Mouse (Mus musculus) heart, postnatal 0 days (tissue): ENCODE measurements around the gene Rplp0. TPM values are rescaled to one million over a fixed set of nuclear protein-coding genes. Genes with fewer than 3 reads are reported as not detected.
A peak's percentile ranks its signal among the peaks of the same experiment; 100 is the strongest.

Source experiments
- ATAC-seq: fragments of 200-750 bp; cut with Nextera tagmentation; 2 replicates; pipeline ENCODE4 v1.8.0; 2017; ENCODE audit warnings: low read depth, moderate number of reproducible peaks, moderate library complexity; ENCODE audit not compliant: insufficient read depth
- DNase-seq: peaks from one replicate; pipeline ENCODE4 v3.0.0-alpha.2; 2016; ENCODE audit warnings: low spot score
- H3K27ac ChIP-seq: fragments of 300-500 bp; sonication (generic); 2 replicates; pipeline ENCODE4 v1.5.1; 2014; ENCODE audit warnings: low read depth, mild to moderate bottlenecking
- H3K27me3 ChIP-seq: fragments of 300-500 bp; sonication (generic); 2 replicates; pipeline ENCODE4 v1.6.1; 2014; ENCODE audit warnings: low read length, mixed read lengths; ENCODE audit not compliant: control insufficient read depth, insufficient read depth
- H3K36me3 ChIP-seq: fragments of 300-500 bp; sonication (generic); replicated peaks from 2 replicates; pipeline ENCODE4 v1.6.1; 2014; ENCODE audit warnings: low read length, mixed read lengths; ENCODE audit not compliant: control insufficient read depth, insufficient read depth
- H3K4me1 ChIP-seq: fragments of 300-500 bp; sonication (generic); 2 replicates; pipeline ENCODE4 v1.6.1; 2014; ENCODE audit warnings: antibody characterized with exemption; ENCODE audit not compliant: control insufficient read depth, insufficient read depth
- H3K4me2 ChIP-seq: fragments of 300-500 bp; sonication (generic); 2 replicates; pipeline ENCODE4 v1.6.1; 2014; ENCODE audit warnings: low read depth, mild to moderate bottlenecking, low read length, moderate library complexity
- H3K4me3 ChIP-seq: fragments of 300-500 bp; sonication (generic); 2 replicates; pipeline ENCODE4 v1.5.1; 2014; ENCODE audit warnings: low read depth, low read length
- H3K9ac ChIP-seq: fragments of 300-500 bp; sonication (generic); replicated peaks from 2 replicates; pipeline ENCODE4 v1.6.1; 2014; ENCODE audit warnings: low read depth, low read length, mixed read lengths
- H3K9me3 ChIP-seq: fragments of 300-500 bp; sonication (generic); replicated peaks from 2 replicates; pipeline ENCODE4 v1.6.1; 2016; ENCODE audit warnings: low read length; ENCODE audit not compliant: control insufficient read depth
- CTCF ChIP-seq: IDR thresholded peaks from 2 replicates; pipeline ENCODE4 v1.5.1; 2016; ENCODE audit warnings: antibody characterized with exemption, control low read depth, low read depth
- EP300 ChIP-seq: IDR thresholded peaks from 2 replicates; pipeline ENCODE4 v1.6.1; 2016; ENCODE audit warnings: antibody characterized with exemption, low read depth
- WGBS: fragments of 180-500 bp; shearing (Covaris S2); extraction: QIAGEN DNeasy Blood & Tissue Kit; methylation state at CpG from one replicate; pipeline ENCODE4 v1.1.7; 2014; 5-methylcytosine and 5-hydroxymethylcytosine counted together
- polyA plus RNA-seq: library from polyadenylated mRNA; unstranded; fragments of >200 nt; fragmentation: Nextera tagmentation; extraction: Ambion mirVana; gene quantifications from 2 replicates; pipeline ENCODE4 v1.2.1, GENCODE M21; 2015
- total RNA-seq: library from RNA; depleted of rRNA; stranded (reverse); fragments of >200 nt; gene quantifications from 2 replicates; pipeline ENCODE4 v1.2.3, GENCODE M21; 2014; ENCODE audit warnings: low replicate concordance

The Rplp0 gene
- total and polyA plus RNA-seq, 2 experiments from 2014 or later = 877 to 2,522 TPM

GRCm38 (mm10) chr5:115524471-115524870, 34.8 kb upstream of the Rplp0 start:
- DNase-seq = no peak

GRCm38 (mm10) chr5:115525416-115525815, 33.9 kb upstream of the Rplp0 start:
- Histone ChIP-seq H3K9me3 (no peaks in the 10 kb centered on the region), H3K36me3 (no peaks in the 10 kb centered on the region), H3K9ac (no peak overlapping the region; the same call in 1 of the 2 replicates), H3K4me2 (no peak overlapping the region), H3K27ac (peak overlapping the region; percentile 12; the same call in 1 of the 2 replicates), H3K4me3 (no peak overlapping the region), H3K27me3 (no peaks in the 10 kb centered on the region), H3K4me1 (peaks cover 64% of the 10 kb centered on the region)
- no peak for DNase-seq
- TF ChIP-seq CTCF = no peak
- no peak for TF ChIP-seq EP300
- no peak for ATAC-seq
- 81% methylated on average over 4 of the region's 4 CpGs for WGBS

More at GRCm38 (mm10) chr5:115524471-115524870, 34.8 kb upstream of the Rplp0 start:
- H3K4me1 ChIP-seq = peaks cover 57% of the 10 kb centered on the region
- TF ChIP-seq CTCF (no peak), EP300 (no peak)
- ATAC-seq = no peak
- H3K4me2 ChIP-seq = peak overlapping the region; percentile 38
- H3K27me3 ChIP-seq = no peaks in the 10 kb centered on the region
- H3K36me3 ChIP-seq = no peaks in the 10 kb centered on the region
- H3K9me3 ChIP-seq = no peaks in the 10 kb centered on the region
- 54% methylated on average over 12 of the region's 12 CpGs for WGBS
- H3K4me3 ChIP-seq = no peak overlapping the region
- H3K9ac ChIP-seq = no peak overlapping the region
- H3K27ac ChIP-seq = peak overlapping the region; percentile 82

DNA sequence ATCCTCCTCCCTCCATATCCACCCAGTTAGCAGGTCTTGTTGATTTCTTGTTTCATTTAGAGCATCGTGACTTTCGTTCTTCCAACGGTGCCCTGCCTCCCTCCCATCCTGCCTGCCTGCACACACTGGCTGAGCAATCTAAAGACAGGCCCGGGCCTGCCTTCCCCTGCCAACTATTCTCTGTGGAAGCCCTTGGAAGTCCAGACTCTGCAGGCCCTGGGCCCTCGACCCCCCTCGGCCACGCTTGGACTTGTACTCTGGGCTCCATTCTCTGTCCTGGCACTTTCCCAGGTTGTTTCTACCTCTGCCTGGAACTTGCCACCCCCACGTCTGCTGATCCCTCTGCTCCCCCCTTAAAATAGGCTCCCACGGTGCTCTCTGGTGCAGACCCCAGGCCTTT, 33.3 kb upstream of the Rplp0 start:
- Histone ChIP-seq H3K27ac (peak overlapping the region; percentile 12; the same call in 1 of the 2 replicates), H3K4me2 (no peak overlapping the region), H3K9ac (no peak overlapping the region; the same call in 1 of the 2 replicates), H3K27me3 (no peaks in the 10 kb centered on the region), H3K9me3 (no peaks in the 10 kb centered on the region), H3K36me3 (no peaks in the 10 kb centered on the region), H3K4me3 (no peak overlapping the region), H3K4me1 (peaks cover 64% of the 10 kb centered on the region)
- no peak for ATAC-seq
- TF ChIP-seq CTCF (no peak), EP300 (no peak)
- 74% methylated on average over 9 of the region's 9 CpGs for WGBS
- no peak for DNase-seq

- Histone ChIP-seq H3K9me3 (no peaks in the 10 kb centered on the region), H3K9ac (no peak overlapping the region), H3K36me3 (no peaks in the 10 kb centered on the region), H3K4me2 (no peak overlapping the region), H3K27ac (no peak overlapping the region), H3K4me1 (peaks cover 70% of the 10 kb centered on the region), H3K4me3 (no peak overlapping the region), H3K27me3 (no peaks in the 10 kb centered on the region)
- ATAC-seq (no peak), DNase-seq (no peak)
- TF ChIP-seq EP300 (no peak), CTCF (no peak)
- 86% methylated on average over 17 of the region's 17 CpGs for WGBS
These were observed 32.6 kb upstream of the Rplp0 start for GRCm38 (mm10) chr5:115526456-115527202.

- Histone ChIP-seq H3K4me3 (no peak overlapping the region), H3K36me3 (no peaks in the 10 kb centered on the region), H3K4me2 (no peak overlapping the region), H3K27ac (no peak overlapping the region), H3K4me1 (peaks cover 72% of the 10 kb centered on the region), H3K9me3 (no peaks in the 10 kb centered on the region), H3K27me3 (no peaks in the 10 kb centered on the region), H3K9ac (no peak overlapping the region)
- DNase-seq = no peak
- TF ChIP-seq CTCF (no peak), EP300 (no peak)
- no peak for ATAC-seq
- WGBS = 71% methylated on average over 5 of the region's 5 CpGs
These were observed 31.1 kb upstream of the Rplp0 start for GRCm38 (mm10) chr5:115528128-115528527.

- H3K4me2 ChIP-seq = no peak overlapping the region
- H3K4me1 ChIP-seq = peaks cover 76% of the 10 kb centered on the region
- H3K27me3 ChIP-seq = no peaks in the 10 kb centered on the region
- peak overlapping the region; percentile 93 for H3K27ac ChIP-seq
- TF ChIP-seq EP300 (no peak), CTCF (no peak)
- 0 out of 2 replicates have a peak overlapping the region, but pooled peaks have one; percentile 20 for H3K9ac ChIP-seq
- 23% methylated on average over 8 of the region's 8 CpGs for WGBS
- H3K4me3 ChIP-seq = no peak overlapping the region
- no peaks in the 10 kb centered on the region for H3K9me3 ChIP-seq
- no peaks in the 10 kb centered on the region for H3K36me3 ChIP-seq
- no peak for DNase-seq
- ATAC-seq = no peak
These were observed 29.9 kb upstream of the Rplp0 start for GRCm38 (mm10) chr5:115529364-115529741.
